Mouse (Mus musculus) thymus, postnatal 14 days (tissue): Measurements from ENCODE around the gene Osbpl10.
"Not testable (repeated sequence)": the region's sequence is repeated elsewhere in the genome, so short reads cannot be mapped to it uniquely, and the experiment has no call there.

Source experiments
- DNase-seq: peaks from one replicate; pipeline ENCODE4 v3.0.0; 2021

The Osbpl10 gene

DNA sequence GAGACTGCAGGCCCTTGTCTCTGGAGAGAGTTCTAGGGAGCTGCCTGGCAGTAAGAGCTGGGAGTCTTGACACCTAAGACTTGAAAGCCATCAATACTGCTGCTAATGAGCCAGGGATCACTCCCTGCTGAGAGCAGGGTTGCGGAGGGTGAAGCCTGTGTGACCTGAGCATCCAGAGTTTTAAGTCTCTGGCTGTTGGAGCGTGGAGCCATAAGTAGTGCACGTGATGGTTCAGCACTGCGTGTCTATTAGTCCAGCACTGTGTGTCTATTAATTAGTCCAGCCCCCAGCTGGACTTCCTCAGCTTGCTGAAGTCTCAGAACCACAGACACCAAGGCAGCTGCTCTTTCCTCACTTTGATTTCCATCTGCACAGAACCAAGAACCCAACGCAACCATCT lies 8.0 kb downstream of the Osbpl10 start:
- DNase-seq = no peak

DNA sequence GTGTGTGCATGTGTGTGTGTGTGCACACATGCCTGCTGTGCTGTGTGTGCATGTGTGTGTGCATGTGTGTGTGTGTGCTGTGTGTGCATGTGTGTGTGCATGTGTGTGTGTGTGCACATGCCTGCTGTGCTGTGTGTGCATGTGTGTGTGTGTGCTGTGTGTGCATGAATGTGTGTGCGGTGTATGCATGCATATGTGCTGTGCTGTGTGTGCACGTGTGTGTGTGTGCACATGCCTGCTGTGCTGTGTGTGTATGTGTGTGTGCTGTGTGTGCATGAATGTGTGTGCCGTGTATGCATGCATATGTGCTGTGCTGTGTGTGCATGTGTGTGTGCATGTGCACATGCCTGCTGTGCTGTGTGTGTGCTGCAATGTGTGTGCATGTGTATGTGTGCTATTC lies 9.7 kb downstream of the Osbpl10 start:
- no peak for DNase-seq

DNA sequence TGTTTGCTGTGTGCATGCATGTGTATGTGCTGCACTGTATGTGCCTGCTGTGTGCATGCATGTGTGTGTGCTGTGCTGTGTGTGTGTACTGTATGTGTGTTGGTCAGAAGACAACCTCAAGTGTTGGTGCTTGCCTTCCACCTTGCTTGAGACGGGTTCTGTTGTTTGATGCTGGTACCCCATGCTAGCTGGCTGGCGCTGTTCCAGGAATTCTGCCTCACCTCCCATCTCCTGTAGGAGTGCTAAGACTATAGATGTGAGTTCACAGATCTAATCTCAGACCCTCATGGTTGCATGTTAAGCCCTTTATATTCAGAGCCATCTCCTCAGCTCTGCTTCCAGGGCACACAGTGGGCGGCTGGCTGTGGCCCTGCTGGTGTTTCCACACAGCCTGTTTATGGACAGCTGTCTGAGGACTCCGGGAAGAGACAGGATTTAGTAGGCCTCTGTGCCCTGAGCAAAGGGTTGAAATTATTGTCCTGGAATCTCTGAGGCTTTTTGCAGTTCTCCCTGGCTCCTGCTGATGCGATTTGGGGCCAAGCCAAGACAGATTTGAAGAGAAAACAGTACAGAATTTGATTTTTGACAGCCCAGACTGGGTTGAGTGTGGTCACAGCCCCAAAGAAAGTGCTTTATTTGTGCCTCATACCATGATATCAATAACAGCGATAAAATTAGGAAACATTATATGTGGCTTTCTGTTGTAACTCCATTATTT lies 10.4 kb downstream of the Osbpl10 start:
- no peak for DNase-seq

DNA sequence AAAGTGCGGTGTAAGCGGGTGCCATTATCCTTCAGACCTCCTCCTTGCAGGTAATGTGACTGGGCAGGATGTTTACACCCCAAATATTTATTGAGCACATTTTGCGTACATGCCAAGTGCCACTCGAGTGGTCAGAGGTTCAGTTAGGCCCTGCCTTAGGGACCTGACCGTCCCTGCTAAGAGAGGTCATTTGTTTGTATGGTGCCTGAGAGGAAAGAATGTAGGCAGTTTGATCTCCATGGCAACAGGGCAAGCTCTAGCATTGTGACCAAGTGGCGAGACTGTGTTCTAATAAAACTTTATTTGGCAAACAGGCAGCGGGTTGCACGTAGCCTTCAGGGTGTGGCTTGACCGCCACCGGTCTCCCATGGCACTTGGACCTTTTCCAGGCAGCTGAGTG lies 12.1 kb downstream of the Osbpl10 start:
- no peak for DNase-seq

DNA sequence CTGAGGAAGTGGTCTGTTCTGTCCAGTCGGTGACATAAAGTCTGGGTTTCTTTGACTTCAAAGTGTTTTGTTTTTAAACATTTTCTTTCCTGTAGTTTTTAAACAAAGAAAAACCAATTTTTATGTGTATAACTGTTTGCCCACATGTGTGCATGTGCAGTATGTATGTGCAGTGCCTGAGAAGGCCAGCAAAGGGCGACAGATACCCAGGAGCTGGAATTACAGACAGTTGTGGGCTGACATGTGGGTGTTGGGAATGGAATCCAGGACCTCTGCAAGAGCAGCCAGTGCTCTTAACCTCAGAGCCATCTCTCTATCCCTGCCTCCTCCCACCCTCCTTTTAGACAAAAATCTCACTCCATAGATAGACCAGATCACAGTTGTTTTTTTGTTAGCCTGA lies 14.2 kb downstream of the Osbpl10 start:
- DNase-seq = no peak

DNA sequence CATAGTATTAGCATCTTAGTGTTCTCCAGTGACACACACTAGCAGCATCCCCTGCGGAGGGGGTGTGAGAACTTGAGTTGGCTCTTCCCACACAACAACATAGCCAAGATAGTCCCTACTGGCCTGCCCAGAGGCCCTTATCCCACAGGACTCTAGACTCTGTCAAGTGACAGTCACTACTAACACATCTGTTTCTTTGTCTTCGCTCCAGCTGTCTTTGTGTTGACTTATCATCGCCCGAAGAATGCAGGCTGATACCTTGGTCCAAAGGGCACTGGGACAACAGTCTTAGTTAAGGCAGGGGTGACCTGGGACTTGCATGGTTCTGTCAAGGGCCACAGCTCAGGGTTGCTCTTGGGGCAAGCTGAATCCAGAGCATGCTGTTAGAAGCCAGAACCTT lies 16.9 kb downstream of the Osbpl10 start:
- no peak for DNase-seq

DNA sequence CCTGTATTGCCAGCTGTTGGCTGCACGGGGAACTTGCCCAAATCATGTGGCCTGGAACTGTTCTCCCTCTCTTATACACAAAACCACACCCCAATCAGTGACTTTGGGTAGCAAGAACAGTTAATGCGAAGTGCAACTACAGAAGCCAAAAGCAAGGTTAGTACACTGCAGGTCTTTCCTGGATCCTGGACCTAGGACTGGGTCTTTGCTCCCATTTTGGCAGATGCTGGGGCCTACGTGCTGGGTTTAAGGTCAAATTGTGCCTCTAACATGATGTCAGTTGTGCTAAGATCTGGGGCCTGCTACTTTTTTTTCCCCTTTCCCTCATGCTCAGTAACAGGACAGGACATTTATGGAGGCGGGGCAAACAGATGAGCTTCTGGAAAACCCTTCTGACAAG lies 17.3 kb downstream of the Osbpl10 start:
- no peak for DNase-seq

DNA sequence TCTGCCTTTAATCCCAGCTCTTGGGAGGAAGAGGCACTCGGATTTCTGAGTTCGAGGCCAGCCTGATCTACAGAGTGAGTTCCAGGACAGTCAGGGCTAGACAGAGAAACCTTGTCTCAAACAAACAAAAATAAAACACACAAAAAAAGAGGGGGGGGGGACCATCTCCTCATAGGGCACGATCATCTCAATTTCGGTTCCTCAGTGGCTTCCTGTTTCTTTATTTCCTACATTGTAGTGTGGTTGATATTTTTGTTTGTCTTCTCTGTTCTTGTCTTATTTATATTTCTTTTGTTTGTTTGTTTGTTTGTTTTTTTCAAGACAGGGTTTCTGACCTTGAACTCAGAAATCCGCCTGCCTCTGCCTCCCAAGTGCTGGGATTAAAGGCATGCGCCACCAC lies 18.1 kb downstream of the Osbpl10 start:
- no peak for DNase-seq

DNA sequence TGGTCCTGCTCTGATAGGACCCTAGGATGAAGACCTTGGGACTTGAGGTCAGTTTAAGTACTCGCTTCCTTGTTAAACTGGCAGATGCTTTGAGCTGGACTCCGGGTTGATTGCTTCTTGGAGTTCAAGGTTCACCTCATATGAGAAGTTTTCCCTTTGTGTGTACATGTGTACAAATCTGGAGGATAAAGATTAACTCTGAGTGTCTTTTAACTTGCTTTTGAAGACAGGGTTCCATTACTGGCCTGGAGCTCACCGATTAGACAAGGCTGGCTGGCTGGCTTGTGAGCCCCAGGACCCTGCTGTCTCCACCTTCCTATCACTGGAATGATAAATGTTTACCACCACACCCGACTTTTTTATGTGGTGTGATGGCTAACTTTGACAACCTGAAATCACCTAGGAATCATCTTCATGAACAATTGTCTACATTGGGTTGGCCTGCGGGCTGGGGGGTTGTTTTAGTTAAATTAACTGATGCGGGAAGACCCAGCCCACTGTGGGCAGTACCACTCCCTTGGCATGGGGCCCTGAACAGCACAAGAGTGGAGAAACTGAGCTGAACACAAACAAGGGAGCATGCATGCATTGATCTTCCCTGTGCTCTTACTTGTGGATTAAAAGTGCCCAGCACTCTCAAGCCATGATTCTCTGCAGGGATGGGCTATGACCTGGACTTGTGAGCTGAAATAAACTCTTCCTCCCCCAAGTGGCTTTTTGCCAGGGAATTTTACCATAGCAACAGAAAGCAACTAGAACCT lies 20.8 kb downstream of the Osbpl10 start:
- no peak for DNase-seq

DNA sequence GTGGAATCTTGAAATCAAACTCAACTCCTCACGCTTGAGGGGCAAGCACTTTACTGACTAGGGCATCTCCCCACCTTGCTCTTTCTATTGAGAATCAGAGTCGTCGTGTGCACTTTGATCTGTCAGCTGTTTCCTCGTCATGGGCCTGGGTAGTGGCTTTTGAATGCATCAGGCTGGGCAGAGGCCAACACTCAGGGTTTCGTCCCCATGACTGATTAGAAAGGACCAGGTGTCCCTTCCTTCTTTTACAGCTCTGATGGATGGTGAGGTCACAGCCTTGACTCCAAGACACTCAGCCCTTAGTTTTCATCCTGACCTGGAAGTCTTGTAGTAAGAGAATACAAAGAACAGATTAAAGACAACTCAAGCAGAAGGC lies 21.4 kb downstream of the Osbpl10 start:
- no peak for DNase-seq

DNA sequence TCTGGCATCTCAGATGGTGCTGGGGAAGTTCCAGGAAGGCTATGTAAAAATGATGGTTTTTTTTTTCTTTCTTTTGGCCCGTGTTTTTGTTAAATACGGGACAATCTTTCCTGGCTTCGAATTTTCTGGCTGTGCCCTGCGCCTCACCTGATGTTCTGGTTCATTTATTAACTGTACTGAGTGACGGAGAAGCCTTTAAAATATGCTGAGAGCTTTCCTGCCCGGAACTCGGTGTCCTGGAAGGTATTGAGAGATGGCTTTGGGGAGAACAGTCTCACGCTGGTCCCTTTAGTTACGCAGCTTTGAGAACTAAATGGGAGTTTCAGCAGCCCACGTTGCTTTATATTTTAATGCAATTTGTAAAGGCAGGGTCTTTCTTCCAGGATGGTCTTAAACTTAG lies 27.1 kb downstream of the Osbpl10 start:
- DNase-seq = no peak

DNA sequence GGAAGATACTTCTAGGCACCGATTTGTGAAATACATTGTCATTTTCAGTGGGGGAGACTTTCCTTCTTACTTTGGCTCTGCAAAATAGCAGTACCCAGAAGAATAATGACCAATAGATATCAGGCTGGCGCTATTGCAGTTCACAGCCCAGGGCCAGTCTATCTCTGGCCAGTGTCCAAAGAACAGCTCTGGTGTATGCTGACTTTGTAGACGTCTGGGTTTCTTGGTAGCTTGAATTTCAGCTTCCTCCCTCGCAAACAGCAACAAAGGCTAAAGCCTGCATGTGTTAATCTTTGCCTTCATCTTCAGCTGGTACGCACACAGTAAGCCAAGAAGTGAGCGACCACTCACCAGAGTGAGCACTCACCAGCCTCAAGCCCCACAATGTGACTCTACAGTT lies 29.4 kb downstream of the Osbpl10 start:
- DNase-seq = no peak

DNA sequence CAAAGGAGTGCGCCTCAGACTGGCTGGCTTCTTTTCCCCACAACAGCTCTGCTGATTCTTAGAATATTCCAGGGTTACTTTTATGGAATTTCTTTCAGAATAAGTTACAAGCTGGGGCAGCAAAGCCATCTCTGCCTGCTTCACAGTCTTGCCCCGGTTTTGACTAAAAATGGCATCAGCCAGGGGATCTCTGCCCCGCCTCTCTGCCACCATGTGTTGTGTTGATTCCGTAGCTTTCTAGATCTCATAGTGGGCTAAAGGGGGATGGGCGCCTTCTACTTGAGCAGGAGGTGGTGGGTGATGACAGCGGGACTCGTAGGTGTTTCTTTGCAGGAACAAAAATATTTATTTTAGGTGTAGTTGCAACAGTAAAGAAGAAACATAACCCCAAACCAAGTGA lies 29.8 kb downstream of the Osbpl10 start:
- no peak for DNase-seq

DNA sequence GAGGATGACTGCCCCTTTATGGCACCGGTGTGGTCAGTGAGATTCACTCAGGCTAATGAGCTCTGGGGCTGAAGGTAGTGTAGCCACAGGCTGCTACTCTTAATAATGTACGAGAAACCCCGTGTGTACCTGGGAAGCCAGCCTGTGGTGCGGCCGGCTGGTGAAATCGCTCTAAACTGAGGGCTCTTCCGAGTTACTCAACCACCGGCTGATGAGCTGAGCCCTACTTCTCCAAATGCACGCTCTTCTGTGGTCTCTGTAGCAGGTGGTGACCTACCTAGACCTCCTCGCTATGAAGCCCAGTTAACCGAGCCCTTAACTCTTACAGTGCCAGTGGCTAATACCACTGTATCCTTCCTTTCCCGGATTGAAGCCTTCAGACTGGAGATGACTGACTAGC lies 34.0 kb downstream of the Osbpl10 start:
- no peak for DNase-seq

DNA sequence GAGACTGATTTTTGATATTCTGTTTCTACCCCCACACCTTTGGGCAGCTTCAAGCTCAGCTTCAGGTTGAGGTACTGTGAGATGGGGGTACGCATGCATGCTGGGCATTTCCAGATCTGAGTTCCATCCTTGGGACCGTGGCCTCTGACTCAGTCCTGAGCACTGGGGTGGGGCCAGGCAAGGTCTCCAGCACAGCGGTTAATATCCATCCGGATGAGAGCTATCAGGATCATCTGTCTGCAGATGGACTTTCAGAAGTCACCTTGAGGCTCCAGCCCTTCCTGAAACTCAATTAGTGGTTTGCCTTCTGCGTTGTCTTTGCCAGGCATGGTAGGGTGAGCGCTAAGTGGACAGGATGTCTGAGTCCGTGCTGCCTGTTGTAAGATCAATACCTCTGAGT lies 41.8 kb downstream of the Osbpl10 start:
- DNase-seq = no peak

DNA sequence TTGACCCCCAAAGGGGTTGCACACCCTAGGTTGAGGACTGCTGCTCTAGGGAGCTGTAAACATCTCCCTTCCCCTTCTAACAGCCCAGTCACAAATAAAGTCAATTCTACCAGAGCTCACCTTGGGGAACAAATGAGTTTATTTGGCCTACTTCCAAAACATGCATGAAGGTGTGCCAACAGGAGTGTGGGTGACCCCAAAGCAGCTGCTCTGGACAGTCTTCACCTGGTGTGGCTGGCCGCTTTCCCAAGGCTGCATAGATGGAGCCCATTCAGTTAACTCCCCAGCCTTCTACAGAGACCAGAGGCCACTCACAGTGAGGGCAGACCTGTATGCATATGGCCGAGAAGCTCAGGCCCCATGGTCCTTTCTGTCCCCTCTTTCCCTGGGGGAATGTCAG lies 43.0 kb downstream of the Osbpl10 start:
- DNase-seq = no peak

DNA sequence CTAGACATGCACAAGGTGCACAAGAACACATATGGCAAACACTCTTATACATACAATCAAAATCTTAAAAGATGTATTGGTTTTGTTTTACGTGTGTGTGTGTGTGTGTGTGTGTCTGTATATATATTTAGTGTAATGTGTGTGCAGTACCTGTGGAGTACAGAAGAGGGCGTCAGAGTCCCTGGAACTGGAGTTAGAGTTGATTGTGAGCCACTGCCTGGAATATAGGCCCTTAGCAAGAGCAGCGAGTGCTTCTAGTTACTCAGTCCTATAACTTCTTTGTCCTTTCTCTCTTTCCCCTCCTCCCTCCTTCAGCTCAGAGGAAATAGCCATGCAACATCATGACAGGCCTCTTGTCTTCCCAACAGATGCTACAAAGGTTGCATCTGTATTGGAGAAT lies 44.8 kb downstream of the Osbpl10 start:
- no peak for DNase-seq

DNA sequence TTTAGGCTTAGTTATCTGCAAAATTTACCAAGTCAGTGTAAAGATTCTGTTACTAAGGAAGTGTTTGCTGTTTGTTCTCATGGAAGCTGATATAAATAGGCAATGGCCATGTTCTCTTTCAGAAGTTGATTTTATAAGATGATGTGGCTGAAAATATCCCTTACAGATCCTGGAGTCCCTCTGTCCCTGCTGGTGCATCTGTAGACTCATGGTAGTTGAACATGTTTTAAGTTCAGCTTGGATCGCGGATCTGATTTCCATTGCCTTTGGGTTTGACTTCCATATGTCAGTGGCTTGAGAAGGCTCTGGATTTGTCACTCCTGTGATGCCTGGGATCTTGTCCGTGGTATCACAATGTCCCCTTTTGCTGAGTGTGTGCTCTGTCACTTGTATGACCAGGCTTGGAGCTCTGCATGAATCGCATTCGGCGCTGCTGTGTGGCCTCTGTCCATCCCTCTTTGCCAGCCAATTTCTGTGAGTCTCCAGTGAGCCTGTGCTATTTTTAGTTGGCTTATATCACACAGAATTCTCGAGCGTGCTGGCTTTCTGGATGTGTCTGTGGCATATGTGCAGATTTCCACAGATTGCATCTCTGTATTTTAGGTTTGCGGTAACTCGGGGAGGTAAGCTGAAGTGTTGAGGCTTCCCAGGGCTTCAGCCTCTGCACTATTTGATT lies 45.5 kb downstream of the Osbpl10 start:
- no peak for DNase-seq

DNA sequence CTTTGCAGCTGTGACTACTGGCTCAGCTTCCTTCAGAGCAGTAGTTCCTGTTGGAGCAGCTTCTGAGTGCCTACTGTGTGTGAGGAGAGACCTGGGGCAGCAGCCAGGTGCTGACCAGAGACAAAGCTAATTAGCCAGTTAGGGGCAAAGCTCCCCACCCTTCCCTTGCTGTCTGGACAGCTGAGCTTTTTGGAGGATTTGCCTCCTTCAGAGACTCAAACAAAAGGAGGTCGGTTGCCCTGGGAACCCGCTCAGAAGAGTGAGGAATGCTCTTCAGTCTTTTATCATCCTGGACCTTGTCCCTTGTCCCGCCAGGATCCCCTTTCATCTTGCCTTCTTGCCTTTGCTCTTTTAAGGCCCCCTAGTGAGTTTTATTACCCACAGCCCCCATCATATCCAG lies 50.9 kb downstream of the Osbpl10 start:
- DNase-seq = no peak

DNA sequence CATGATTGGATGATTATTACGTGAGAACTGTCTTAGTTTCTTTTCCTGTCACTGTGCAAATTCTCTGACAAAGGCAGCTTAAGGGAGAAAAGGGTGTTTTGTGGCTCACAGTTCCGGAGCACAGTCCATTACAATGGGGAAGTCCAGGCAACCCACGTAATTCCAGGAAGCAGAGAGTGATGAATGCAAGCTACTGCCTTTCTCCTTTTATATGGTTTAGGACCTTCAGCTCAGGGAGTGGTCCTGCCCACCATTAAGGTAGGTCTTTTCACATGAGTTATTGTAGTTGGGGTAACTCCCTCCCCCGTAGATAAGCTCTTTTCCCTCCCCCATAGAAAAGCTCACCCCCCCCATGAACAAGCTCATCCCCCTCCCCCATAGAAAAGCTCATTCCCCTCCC lies 52.2 kb downstream of the Osbpl10 start:
- DNase-seq = no peak

DNA sequence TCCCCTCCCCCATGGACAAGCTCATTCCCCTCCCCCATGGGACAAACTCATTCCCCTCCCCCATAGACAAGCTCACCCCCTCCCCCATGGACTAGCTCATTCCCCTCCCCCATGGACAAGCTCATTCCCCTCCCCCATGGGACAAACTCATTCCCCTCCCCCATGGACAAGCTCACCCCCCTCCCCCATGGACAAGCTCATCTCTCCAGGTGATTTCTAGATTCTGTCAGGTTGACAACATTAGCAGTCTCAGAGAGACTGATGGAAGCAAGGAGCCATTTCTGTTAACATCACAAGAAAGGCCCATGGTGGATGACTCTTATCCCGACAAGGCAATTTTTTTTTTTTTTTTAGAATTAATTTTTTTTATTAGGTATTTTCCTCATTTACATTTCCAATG lies 52.7 kb downstream of the Osbpl10 start:
- DNase-seq = not testable (repeated sequence)

DNA sequence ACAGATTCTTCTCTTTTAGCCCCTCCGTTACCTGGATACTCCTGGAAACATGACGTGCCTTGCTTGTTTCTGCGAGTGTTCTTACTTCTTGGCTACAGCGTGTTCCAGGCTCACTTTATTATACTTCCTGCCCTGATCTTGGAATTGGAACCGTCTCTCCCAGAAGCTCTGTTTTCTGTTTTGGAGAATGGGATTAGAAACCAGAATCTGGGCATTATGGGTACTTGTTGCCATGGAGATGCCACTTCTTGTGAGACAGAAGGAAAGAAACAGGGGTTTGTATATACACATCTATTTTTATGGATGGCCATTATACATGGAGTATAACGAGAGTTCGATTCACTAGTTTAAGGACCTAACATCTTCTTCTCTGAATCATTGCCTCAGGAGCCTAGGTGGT lies 54.4 kb downstream of the Osbpl10 start:
- DNase-seq = no peak

DNA sequence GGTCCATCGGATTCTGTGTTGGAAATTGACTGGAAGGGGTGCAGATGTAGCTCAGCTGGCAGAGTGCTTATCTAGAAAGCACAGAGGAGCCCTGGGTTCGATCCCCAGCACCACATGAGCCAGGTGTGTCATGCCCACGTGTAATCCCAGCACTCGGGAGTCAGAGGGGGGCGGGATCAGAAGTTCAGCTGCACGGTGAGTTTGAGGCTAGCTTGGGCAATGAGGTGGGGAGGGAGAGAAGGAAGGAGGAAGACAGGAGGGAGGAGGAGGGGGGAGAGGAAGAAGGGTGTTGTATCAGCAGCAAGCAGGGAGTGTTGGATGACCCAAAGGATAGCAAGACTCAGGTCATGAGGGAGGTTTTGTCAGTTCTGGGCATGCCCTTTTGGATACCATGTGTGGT lies 55.9 kb downstream of the Osbpl10 start:
- DNase-seq = no peak

DNA sequence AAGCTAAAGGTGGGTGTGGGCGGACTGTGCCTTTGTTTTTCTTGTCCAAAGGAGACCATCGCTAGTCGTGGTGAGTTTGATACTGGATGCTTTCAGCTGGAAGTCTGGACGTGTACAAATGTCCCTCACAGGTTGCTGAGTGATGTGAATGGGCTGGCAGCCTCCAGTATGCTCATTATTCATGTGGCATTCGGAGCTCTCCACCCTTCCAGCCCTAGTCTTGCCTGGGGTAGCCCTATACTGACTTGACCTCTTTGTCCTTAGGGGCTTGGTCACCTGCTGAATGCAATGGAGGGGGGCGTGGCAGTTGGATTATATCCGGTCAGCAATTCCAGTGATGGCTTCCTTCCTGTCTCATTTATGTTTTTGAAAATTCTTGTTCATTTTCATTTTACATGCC lies 56.4 kb downstream of the Osbpl10 start:
- DNase-seq = no peak
